Comparison of ENCODE assay signal across 9 mouse cellular contexts in the genomic region with DNA sequence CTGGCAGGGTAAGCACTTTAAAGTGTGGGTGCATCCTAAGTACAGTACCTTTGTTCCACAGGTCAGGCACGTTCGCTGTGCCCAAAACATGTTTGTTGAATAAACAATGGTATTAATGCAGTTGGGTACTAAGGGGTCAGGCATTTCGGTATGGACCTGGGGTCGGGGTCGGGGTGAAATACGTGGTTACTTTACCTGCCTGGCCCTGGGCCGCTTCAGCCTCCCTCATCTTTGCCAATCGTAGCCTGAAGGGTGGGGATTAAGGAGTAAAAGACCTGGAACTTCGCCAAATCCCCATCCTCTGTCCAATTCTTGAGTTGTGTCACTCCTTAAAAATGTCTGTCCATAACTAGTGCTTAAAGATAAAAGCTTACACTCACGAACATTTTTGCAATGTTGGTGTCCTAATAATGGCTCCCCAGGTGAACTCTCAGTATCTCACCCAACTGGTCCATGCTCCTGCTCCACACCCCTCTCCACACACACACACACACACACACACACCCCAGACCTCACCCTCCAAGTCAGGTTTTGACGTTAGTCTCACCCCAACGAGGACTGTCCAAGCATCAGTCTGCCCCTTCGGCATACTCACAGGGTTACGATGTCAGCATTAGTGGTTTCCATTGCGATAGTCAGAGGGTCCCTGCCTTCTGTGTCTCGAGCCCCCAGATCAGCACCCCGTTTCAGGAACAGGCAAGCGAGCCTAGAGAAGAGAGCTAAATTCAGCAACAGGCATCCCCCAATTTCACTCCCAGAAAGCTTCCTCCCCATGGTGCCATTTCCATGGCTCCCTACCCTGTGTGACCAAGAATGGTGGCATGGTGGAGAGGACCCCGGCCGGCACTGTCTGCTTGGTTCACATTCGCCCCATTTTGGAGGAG. TPM values are rescaled to one million over a fixed set of nuclear protein-coding genes. Genes with fewer than 3 reads are reported as not detected.
DNase-seq lines count a peak whose midpoint lies in the region; ATAC-seq and TF ChIP-seq lines count a peak whose summit lies in the region.
"Had no signal": no experiment of that assay in that cellular context is flagged by ENCODE, and none has a peak within 500 bp of the region (broad histone marks: within the 10 kb centered on the region; RNA-seq: fewer than 3 reads in every experiment).

No protein-coding gene starts in this region.

- H3K27me3 ChIP-seq in heart, embryonic 12.5 days (replicated peaks): no peaks in the 10 kb centered on the region
- H3K27me3 ChIP-seq in heart, embryonic 16.5 days (ENCODE audit: control insufficient read depth, insufficient read depth, low read length): no peaks in the 10 kb centered on the region

- WGBS in heart, embryonic 12.5 days: 61% methylated on average over 21 of the region's 21 CpGs
- WGBS in heart, embryonic 16.5 days: 59% methylated on average over 21 of the region's 21 CpGs

- in situ Hi-C loops in ES-E14 (cut with MboI; ENCODE audit: low sequenced_read_pairs in 2 of 2, unreplicated experiment in 2 of 2): no loop called here

- no peak for ATAC-seq in heart, embryonic 12.5 days (ENCODE audit: insufficient number of reproducible peaks, low FRiP score)
- ATAC-seq in heart, embryonic 16.5 days (replicated peaks; ENCODE audit: extremely low read depth, insufficient read depth, low FRiP score): no peak

- H3K9me3 ChIP-seq in heart, embryonic 12.5 days (replicated peaks): no peaks in the 10 kb centered on the region
- H3K9me3 ChIP-seq in ES-E14 (ENCODE audit: control insufficient read depth, insufficient read depth, low read depth, low read length): no peaks in the 10 kb centered on the region
- no peaks in the 10 kb centered on the region for H3K9me3 ChIP-seq in heart, embryonic 16.5 days (replicated peaks; ENCODE audit: control insufficient read depth, low read length)

- peak overlapping the region; percentile 58 for H3K4me3 ChIP-seq in heart, embryonic 12.5 days
- H3K4me3 ChIP-seq in ES-E14 (ENCODE audit: insufficient read depth in 1 of 2, low read depth in 1 of 2, low read length in 2 of 2, poor library complexity in 1 of 2, severe bottlenecking in 1 of 2): peak overlapping the region; percentile 51 to 68; a peak in 3 of 4 replicates
- H3K4me3 ChIP-seq in heart, embryonic 16.5 days (ENCODE audit: low read length): peak overlapping the region; percentile 69

- H3K4me1 ChIP-seq in heart, embryonic 12.5 days (replicated peaks): peaks cover 61% of the 10 kb centered on the region
- peaks cover 4 to 22% of the 10 kb centered on the region in 2 experiments; a peak in 3 of 4 replicates for H3K4me1 ChIP-seq in ES-E14 (ENCODE audit: control insufficient read depth in 2 of 2, insufficient read depth in 2 of 2, low read length in 2 of 2, poor library complexity in 1 of 2)
- H3K4me1 ChIP-seq in heart, embryonic 16.5 days (ENCODE audit: control insufficient read depth, insufficient read depth, low read length): peaks cover 22% of the 10 kb centered on the region

- peak overlapping the region; percentile 91 for H3K27ac ChIP-seq in heart, embryonic 12.5 days (ENCODE audit: poor library complexity, severe bottlenecking)
- H3K27ac ChIP-seq in ES-E14 (ENCODE audit: insufficient read depth, low read depth, low read length, poor library complexity, severe bottlenecking): no peak overlapping the region
- H3K27ac ChIP-seq in heart, embryonic 16.5 days (ENCODE audit: low read length): peak overlapping the region; percentile 94

- no peaks in the 10 kb centered on the region for H3K36me3 ChIP-seq in heart, embryonic 12.5 days
- H3K36me3 ChIP-seq in ES-E14 (ENCODE audit: control insufficient read depth, insufficient read depth, low read length, poor library complexity, severe bottlenecking): peaks cover 5% of the 10 kb centered on the region; the same call in 1 of the 2 replicates
- H3K36me3 ChIP-seq in heart, embryonic 16.5 days (ENCODE audit: control insufficient read depth, insufficient read depth): no peaks in the 10 kb centered on the region

- no peak for DNase-seq in heart, postnatal 25 days (ENCODE audit: low spot score)
- no peak for DNase-seq in ES-E14 (ENCODE audit: low read depth, low spot score)
- peak; percentile 30 for DNase-seq in lung, postnatal 10 days
- no peak for DNase-seq in B cell, adult 2 months
- no peak for DNase-seq in cerebellum, adult 8-10 months
- no peak for DNase-seq in thymus, postnatal 14 days

- peak overlapping the region; percentile 75 for H3K9ac ChIP-seq in heart, embryonic 12.5 days
- H3K9ac ChIP-seq in ES-E14 (ENCODE audit: insufficient read depth, low read depth, low read length, poor library complexity, severe bottlenecking): peak overlapping the region; percentile 35; the same call in 1 of the 2 replicates
- H3K9ac ChIP-seq in heart, embryonic 16.5 days (ENCODE audit: low read length): peak overlapping the region; percentile 81

- intact Hi-C loops in heart, postnatal 25 days (cut with DNase I): loop anchor here (2.0 kb wide), 2 partner anchors 17 to 37 kb away; no protein-coding TSS in a partner anchor

- H3K4me2 ChIP-seq in heart, embryonic 12.5 days: peak overlapping the region; percentile 85
- H3K4me2 ChIP-seq in heart, embryonic 16.5 days (ENCODE audit: low read depth, low read length): peak overlapping the region; percentile 93

TF ChIP-seq in ES-E14, 5 proteins besides CTCF, POLR2A, EP300 and RAD21:
- no peak for TF ChIP-seq ZNF384 (IDR thresholded peaks at IDR 0.05; ENCODE audit: low read depth, low read length)
- no peak for TF ChIP-seq CHD2 (IDR thresholded peaks at IDR 0.05; ENCODE audit: low read depth, low read length)
- TF ChIP-seq MAFK (IDR thresholded peaks at IDR 0.05; ENCODE audit: insufficient read depth, low read depth, low read length): no peak
- TF ChIP-seq HCFC1 (IDR thresholded peaks at IDR 0.05; ENCODE audit: borderline replicate concordance, insufficient read depth, low read length): no peak
- TF ChIP-seq ZC3H11A (IDR thresholded peaks at IDR 0.05; ENCODE audit: borderline replicate concordance, low read depth, low read length): no peak

RNA-seq across cellular contexts. Expression of a gene that starts 0.8 kb away (rescaled TPM):
- polyA plus RNA-seq in heart, embryonic 12.5 days (2016; fragmentation: Nextera tagmentation; extraction: Ambion mirVana): 4.1 and 4.5 TPM in 2 replicates
- total RNA-seq in heart, postnatal 25 days (2021): 1 to 10 TPM; 2.5 to 3.5 TPM
- total RNA-seq in ES-E14 (2012; rRNA removed): 3.1 and 5.4 TPM in 2 replicates
- 3.9 and 4.3 TPM in 2 replicates for polyA plus RNA-seq in heart, embryonic 16.5 days (2015; fragmentation: Nextera tagmentation; extraction: Ambion mirVana)

RNA-seq across cellular contexts. Expression of a gene that starts 4.2 kb away (rescaled TPM):
- polyA plus RNA-seq in heart, embryonic 12.5 days (2016; fragmentation: Nextera tagmentation; extraction: Ambion mirVana): not detected in 2 replicates
- not detected for total RNA-seq in heart, postnatal 25 days (2021)
- not detected in 2 replicates for total RNA-seq in ES-E14 (2012; rRNA removed)
- not detected in 2 replicates for polyA plus RNA-seq in heart, embryonic 16.5 days (2015; fragmentation: Nextera tagmentation; extraction: Ambion mirVana)
- total RNA-seq: gastrocnemius, postnatal 4 days had no signal

RNA-seq across cellular contexts. Expression of a gene that starts 13.3 kb away (rescaled TPM):
- 10.3 and 11.2 TPM in 2 replicates for polyA plus RNA-seq in heart, embryonic 12.5 days (2016; fragmentation: Nextera tagmentation; extraction: Ambion mirVana)
- 1 to 10 TPM in 1 of 2 experiments, under 1 TPM in 1; 0.88 to 1.1 TPM for total RNA-seq in heart, postnatal 25 days (2021)
- total RNA-seq in ES-E14 (2012; rRNA removed): 9.6 and 14.7 TPM in 2 replicates
- 10.8 and 19.9 TPM in 2 replicates for polyA plus RNA-seq in heart, embryonic 16.5 days (2015; fragmentation: Nextera tagmentation; extraction: Ambion mirVana)

RNA-seq across cellular contexts. Expression of a gene that starts 18.8 kb away (rescaled TPM):
- polyA plus RNA-seq in heart, embryonic 12.5 days (2016; fragmentation: Nextera tagmentation; extraction: Ambion mirVana): 4.7 and 5.2 TPM in 2 replicates
- total RNA-seq in heart, postnatal 25 days (2021): under 1 TPM; 0.17 to 0.23 TPM
- total RNA-seq in ES-E14 (2012; rRNA removed): 3.3 and 5.7 TPM in 2 replicates
- 4.1 and 4.4 TPM in 2 replicates for polyA plus RNA-seq in heart, embryonic 16.5 days (2015; fragmentation: Nextera tagmentation; extraction: Ambion mirVana)

RNA-seq across cellular contexts. Expression of a gene that starts 18.8 kb away (rescaled TPM):
- polyA plus RNA-seq in heart, embryonic 12.5 days (2016; fragmentation: Nextera tagmentation; extraction: Ambion mirVana): 7.6 and 9.2 TPM in 2 replicates
- total RNA-seq in heart, postnatal 25 days (2021): 10 to 100 TPM; 44.9 to 46.0 TPM
- 66.3 and 98.2 TPM in 2 replicates for total RNA-seq in ES-E14 (2012; rRNA removed)
- 7.4 and 8.7 TPM in 2 replicates for polyA plus RNA-seq in heart, embryonic 16.5 days (2015; fragmentation: Nextera tagmentation; extraction: Ambion mirVana)
